Mouse (Mus musculus) kidney, postnatal 14 days (tissue): ENCODE results near the gene Ager.

Experiments
- DNase-seq: peaks from one replicate; pipeline ENCODE4 v3.0.0; 2022; ENCODE audit warnings: mixed read lengths

The Ager gene

GRCm38 (mm10) chr17:34585877-34586771, 11.5 kb upstream of the Ager start:
- DNase-seq: no peak

- peak; percentile 94 for DNase-seq
Observed at GRCm38 (mm10) chr17:34586796-34587422, 10.8 kb upstream of the Ager start.

DNA sequence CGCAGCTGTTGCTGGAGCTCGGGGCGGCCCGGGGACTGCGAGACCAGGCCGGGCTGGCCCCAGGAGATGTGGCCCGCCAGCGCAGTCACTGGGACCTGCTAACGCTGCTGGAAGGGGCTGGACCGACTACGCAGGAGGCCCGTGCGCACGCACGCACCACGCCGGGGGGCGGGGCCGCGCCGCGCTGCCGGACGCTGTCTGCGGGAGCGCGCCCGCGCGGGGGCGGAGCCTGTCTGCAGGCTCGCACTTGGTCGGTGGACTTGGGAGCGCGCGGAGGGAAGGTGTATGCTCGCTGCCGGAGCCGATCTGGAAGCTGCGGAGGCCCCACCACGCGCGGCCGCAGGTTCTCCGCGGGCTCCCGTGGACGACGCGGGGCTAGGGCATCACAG, 10.2 kb upstream of the Ager start:
- DNase-seq: peak; percentile 99

GRCm38 (mm10) chr17:34587814-34588213, 9.8 kb upstream of the Ager start:
- no peak for DNase-seq

- DNase-seq: no peak
Observed at GRCm38 (mm10) chr17:34588767-34589166, 8.9 kb upstream of the Ager start.

GRCm38 (mm10) chr17:34589206-34589605, 8.5 kb upstream of the Ager start:
- no peak for DNase-seq

DNA sequence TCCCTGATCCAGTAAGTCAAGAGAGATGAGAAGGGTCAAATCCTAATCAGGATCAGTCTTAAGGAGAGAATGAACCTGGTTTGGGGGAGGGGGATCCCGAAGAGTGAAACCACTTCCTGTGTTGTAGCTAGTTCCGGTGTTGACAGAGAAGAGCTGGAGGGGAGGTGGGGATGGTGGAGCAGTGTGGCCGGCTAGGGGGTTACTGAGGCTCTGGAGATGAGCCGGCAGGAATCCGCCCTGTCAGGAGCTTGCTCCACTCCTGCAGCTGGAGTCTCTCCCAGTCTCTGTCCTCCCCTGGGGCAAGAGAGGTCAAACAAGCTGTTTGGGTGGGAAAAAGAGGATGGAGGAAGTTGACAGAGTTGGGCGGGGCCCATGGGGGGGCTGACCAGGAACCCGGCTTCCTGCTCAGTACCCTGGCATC, 8.0 kb upstream of the Ager start, which contains the start of gene Gpsm3:
Gpsm3 (plus strand) TSS at position 126 of the 421 bp plus-strand sequence.
- peak; percentile 75 for DNase-seq

DNA sequence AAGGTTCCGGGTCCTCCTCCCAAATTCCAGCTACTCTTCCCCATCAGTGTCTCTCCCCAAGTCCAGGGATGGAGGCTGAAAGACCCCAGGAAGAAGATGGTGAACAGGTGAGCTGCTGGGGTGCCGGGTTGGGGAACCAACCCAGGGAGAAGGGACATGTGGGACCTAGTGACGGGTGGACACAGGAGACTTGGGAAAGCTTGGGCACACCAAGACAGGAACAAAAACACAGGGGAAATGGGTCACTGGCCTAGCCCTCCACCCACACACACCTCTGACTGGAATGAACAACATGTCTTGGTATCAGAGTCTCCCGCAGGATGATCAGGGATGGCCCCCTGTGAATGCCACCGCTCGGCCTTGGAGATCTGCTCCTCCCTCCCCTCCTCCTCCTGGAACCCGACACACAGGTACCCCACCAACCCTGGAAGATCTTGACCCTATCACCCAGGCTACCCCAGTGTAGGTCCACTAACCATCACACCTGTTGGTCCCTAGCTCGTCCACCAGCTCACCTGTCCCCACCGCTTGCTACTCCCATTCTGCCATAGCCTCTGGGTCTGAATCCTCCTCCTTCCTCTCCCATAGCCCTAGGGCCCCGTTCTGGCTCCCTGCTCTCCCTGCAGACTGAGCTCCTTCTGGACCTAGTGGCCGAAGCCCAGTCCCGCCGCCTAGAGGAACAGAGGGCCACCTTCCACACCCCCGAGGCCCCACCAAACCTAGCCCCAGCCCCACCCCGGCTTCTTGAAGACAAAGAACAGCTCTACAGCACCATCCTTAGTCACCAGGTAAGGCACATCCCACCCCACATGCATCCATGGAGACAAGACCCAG, 7.3 kb upstream of the Ager start:
- DNase-seq: no peak

DNA sequence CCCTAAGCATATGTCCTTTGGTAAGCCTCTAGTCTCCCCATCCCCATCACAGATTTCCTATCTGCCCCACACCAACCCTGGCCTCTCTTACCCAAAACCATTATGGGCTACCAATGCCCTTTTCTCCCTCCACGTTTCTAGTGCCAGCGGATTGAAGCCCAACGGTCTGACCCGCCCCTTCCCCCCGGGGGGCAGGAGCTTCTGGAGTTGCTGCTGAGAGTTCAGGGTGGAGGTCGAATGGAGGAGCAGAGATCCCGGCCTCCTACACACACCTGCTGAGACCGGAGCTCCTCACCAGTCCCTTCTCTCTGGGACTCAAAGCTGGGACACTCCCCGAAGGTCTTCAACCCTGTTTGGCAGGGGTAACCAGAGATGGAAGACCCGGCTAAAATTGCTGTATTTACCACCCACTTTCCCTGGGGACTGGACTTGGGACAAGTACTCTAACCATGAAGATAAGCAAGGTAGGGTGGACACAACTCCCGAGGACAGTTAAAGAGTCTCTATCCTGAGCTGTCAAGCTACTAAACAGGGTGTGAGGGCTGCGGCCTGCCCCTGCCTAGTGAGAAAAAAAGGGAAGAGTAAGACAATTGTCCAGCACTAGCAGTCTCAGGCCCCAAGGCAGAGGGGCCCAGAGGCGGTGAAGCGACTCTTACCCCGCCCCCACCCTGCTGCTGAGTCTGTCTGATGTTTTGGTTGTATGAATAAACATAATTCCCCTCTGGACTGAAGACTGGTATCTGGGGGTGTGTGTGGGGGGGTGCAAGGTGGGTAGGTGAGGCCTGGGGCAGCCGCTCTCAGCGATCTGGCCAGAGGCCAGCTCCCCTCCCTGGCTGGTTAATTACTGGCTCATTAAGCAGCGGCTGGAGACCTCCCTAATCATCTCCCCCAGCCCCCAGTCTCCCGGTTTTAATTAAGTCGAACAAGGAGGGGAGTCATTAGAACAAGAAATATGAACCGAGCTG, 6.4 kb upstream of the Ager start, which contains the start of gene Pbx2:
Pbx2 (plus strand) TSS at position 238 of the 965 bp plus-strand sequence.
- peak; percentile 43 for DNase-seq

DNA sequence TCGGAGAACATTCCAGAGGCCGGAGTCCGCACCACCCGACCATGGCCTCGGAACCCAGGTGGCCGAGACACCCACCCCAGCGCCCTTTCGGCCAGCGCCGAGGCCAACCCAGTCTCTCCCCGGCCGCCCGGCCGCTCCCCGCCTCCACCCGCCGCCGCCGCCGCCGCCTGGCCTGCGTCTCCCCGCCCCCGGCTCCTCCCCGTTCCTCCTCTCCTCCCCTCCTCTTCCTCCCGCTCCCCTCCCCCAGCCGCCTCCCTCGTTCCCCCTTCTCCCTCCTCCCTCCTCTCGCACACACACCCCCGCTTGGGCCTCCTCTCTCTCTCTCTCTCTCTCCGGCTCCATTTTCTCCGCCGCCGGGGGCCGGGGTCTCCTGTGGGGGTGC, 5.7 kb upstream of the Ager start:
- peak; percentile 94 for DNase-seq

GRCm38 (mm10) chr17:34592581-34593549, 4.8 kb upstream of the Ager start:
- peak; percentile 57 for DNase-seq

DNA sequence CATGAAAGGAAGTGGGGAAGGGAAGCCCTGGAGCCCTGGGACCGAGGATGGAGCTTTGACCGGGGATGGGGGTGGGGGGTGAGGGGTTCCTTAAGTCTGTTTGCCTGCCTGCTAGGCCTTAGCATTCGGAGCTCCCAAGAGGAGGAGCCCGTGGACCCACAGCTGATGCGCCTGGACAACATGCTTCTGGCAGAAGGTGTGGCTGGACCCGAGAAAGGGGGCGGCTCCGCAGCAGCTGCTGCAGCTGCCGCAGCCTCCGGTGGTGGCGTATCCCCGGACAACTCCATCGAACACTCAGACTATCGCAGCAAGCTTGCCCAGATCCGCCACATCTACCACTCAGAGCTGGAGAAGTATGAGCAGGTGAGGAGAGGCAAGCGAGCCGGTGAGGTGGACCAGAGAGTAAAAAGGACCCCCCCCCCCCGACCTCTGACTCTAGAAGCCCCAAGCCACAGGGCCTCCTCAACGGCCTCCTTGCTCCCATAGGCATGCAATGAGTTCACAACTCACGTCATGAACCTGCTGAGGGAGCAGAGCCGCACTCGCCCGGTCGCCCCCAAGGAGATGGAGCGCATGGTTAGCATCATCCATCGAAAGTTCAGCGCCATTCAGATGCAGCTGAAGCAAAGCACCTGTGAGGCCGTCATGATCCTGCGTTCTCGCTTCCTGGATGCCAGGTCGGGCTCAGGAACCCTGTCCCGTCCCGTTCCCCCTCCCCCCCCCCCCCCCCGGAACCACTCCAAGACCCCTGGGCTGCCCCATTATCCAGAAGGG, 3.7 kb upstream of the Ager start:
- DNase-seq: peak; percentile 44

DNA sequence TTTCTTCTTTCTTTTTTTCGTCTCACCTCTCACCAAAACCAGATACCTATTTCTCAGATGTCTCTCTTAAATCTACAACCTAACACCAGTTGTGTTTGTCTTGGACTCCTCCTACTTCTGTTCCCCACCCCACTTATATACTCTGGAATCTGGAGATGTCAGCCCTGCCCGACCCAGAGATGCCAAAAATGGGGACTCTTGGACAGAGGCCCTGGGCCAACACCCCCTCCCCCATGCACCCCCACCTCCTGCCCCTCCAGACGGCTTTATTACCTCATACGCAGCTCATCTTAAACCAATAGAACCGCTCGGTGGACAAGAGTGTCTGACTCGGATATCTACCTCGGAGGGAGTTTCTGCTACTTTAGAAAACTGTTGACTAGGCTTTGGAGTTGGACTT, 1.6 kb upstream of the Ager start:
- DNase-seq: no peak

DNA sequence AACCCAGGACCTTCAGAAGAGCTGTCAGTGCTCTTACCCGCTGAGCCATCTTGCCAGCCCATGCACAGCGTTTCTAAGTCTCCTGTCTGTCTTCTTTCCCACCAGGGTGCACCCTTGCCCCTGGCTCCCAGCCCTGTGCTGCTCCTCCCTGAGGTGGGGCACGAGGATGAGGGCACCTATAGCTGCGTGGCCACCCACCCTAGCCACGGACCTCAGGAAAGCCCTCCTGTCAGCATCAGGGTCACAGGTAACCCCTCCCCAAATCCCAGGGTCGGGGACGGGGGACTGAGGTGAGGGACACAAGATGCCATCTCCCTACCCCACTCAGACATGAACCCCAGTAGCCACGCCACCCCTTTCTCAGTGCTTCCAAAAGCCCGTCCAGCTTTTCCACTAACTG, 2.2 kb downstream of the Ager start:
- no peak for DNase-seq

- DNase-seq: no peak
Observed at GRCm38 (mm10) chr17:34601796-34602195, 4.1 kb downstream of the Ager start.

DNA sequence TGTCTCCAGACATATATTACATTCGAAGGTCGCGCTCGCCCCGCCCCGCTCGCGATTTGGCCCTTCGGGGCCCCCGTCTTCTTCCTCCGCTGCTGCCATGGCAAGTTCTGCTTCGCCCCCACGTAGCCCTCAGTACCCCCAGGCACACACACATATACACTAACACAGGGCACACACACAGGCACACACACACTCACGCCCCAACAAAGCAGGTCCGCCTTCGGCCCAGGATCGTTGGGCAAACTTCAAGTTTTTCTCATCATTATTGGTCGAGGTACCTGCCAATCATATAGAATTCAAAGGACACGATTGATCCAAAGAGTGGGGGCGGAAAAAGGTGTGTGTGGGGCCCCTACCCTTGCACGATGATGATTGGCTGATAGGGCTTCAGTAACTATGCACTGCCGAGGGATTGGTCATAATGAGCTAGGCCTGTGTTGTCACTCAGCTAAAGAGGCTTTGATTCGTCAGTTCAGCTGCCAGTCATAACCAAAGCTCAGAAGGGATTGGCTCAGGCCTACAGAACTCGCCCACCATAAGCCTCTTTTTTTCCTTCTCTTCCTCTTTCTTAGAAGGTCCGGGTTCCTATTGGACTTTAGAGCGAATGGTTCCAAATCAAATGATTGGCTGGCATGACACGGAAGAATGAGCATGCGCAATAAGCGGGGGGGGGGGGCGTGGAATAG, 5.9 kb downstream of the Ager start, which contains the start of gene Rnf5:
Rnf5 (minus strand) TSS at position 316 of the 686 bp plus-strand sequence.
- DNase-seq: peak; percentile 99

GRCm38 (mm10) chr17:34604061-34604508, 6.4 kb downstream of the Ager start, which contains the start of gene Agpat1:
TSS of gene Agpat1 (plus strand) at chr17:34604262.
- DNase-seq: peak; percentile 99

- peak; percentile 79 for DNase-seq
Observed at GRCm38 (mm10) chr17:34604511-34605237, 7.0 kb downstream of the Ager start.
